Mouse (Mus musculus) liver, embryonic 14.5 days (tissue): ENCODE results near the gene Strada. TPM values are rescaled to one million over a fixed set of nuclear protein-coding genes. Genes with fewer than 3 reads are reported as not detected.

ENCODE experiments used
- ATAC-seq: fragments of 200-750 bp; cut with Nextera tagmentation; 2 replicates; pipeline ENCODE4 v1.8.0; 2017; ENCODE audit warnings: moderate number of reproducible peaks, mild to moderate bottlenecking, moderate library complexity; ENCODE audit not compliant: insufficient read depth
- DNase-seq, 3 experiments: peaks; one replicate each; pipeline ENCODE4 v3.0.0-alpha.2; 2012 to 2013; ENCODE audit warnings: low read depth in 3 of 3, low spot score in 3 of 3
- H3K27ac ChIP-seq: fragments of 300-500 bp; sonication (generic); 2 replicates; pipeline ENCODE4 v1.5.1; 2014; ENCODE audit warnings: moderate library complexity, mild to moderate bottlenecking, control low read depth, inconsistent platforms
- H3K27me3 ChIP-seq: fragments of 300-500 bp; sonication (generic); 2 replicates; pipeline ENCODE4 v1.6.1; 2014; ENCODE audit warnings: mild to moderate bottlenecking, low read length, moderate library complexity; ENCODE audit not compliant: control insufficient read depth, insufficient read depth
- H3K36me3 ChIP-seq: fragments of 300-500 bp; sonication (generic); replicated peaks from 2 replicates; pipeline ENCODE4 v1.6.1; 2014; ENCODE audit warnings: low read depth; ENCODE audit not compliant: control insufficient read depth, insufficient read depth
- H3K4me1 ChIP-seq, 2 experiments: fragments of 200-500 bp in 1 of 2; fragments of 300-500 bp in 1 of 2; sonication (generic) in 1 of 2; replicated peaks; 2 replicates each; pipeline ENCODE4 v1.6.1; 2012 to 2014; ENCODE audit warnings: antibody characterized with exemption in 1 of 2, inconsistent platforms in 1 of 2, low read length in 1 of 2; ENCODE audit not compliant: control insufficient read depth in 2 of 2, insufficient read depth in 2 of 2
- H3K4me2 ChIP-seq: fragments of 300-500 bp; sonication (generic); 2 replicates; pipeline ENCODE4 v1.6.1; 2014; ENCODE audit warnings: low read depth, mild to moderate bottlenecking, control low read depth, moderate library complexity
- H3K4me3 ChIP-seq, 2 experiments: fragments of 200-500 bp in 1 of 2; fragments of 300-500 bp in 1 of 2; sonication (generic) in 1 of 2; 2 replicates each; pipeline ENCODE4 v1.5.1; 2012 to 2014; ENCODE audit warnings: low read depth in 2 of 2, low read length in 2 of 2, mild to moderate bottlenecking in 2 of 2, control low read depth in 1 of 2, inconsistent platforms in 1 of 2, moderate library complexity in 1 of 2; ENCODE audit not compliant: insufficient read depth in 1 of 2
- H3K9ac ChIP-seq: fragments of 300-500 bp; sonication (generic); replicated peaks from 2 replicates; pipeline ENCODE4 v1.6.1; 2014; ENCODE audit warnings: mild to moderate bottlenecking, control low read depth, moderate library complexity
- H3K9me3 ChIP-seq: fragments of 300-500 bp; sonication (generic); 2 replicates; pipeline ENCODE4 v1.6.1; 2016; ENCODE audit warnings: low read length, mixed read lengths; ENCODE audit not compliant: control insufficient read depth
- CTCF ChIP-seq: IDR thresholded peaks from 2 replicates; pipeline ENCODE4 v1.5.1; 2016; ENCODE audit warnings: antibody characterized with exemption, low read depth, control low read depth
- EP300 ChIP-seq: IDR thresholded peaks from 2 replicates; pipeline ENCODE4 v1.6.1; 2016; ENCODE audit warnings: antibody characterized with exemption, low read depth
- WGBS: fragments of 180-500 bp; shearing (Covaris S2); extraction: QIAGEN DNeasy Blood & Tissue Kit; methylation state at CpG from one replicate; pipeline ENCODE4 v1.1.7; 2014; ENCODE audit not compliant: insufficient replicate concordance; 5-methylcytosine and 5-hydroxymethylcytosine counted together
- polyA plus RNA-seq, 2 experiments: library from polyadenylated mRNA; depleted of rRNA in 1 of 2; stranded (reverse) in 1 of 2; unstranded in 1 of 2; fragments of >200 nt; fragmentation: Nextera tagmentation in 1 of 2; extraction: Ambion mirVana in 1 of 2; gene quantifications; 2 replicates each; pipeline versions ENCODE4 v1.2.1 to v1.2.3; 2012 to 2014

Gene Strada
- polyA plus RNA-seq, 2 experiments = 6.9 to 9.1 TPM

GRCm38 (mm10) chr11:106160841-106161721 lies 40.9 kb downstream of the Strada start, which contains the start of the genes Gm10840 and Limd2:
Gene Gm10840 (plus strand): TSS chr11:106160850.
Gene Limd2 (minus strand): TSS chr11:106160860.
- peaks cover 0 to 5% of the 10 kb centered on the region in 2 experiments; a peak in 1 of 4 replicates for H3K4me1 ChIP-seq
- no peaks in the 10 kb centered on the region for H3K9me3 ChIP-seq
- H3K9ac ChIP-seq = peak within 1 kb of the TSS; percentile 62
- H3K4me2 ChIP-seq = peak within 1 kb of the TSS; percentile 92
- H3K36me3 ChIP-seq = no peaks in the 10 kb centered on the region
- H3K4me3 ChIP-seq = peak within 1 kb of the TSS; percentile 52 to 57
- ATAC-seq (peak; percentile 5; the same call in 1 of the 2 replicates), DNase-seq (no peak)
- peak within 1 kb of the TSS; percentile 41 for H3K27ac ChIP-seq
- TF ChIP-seq EP300 (no peak), CTCF (peak; percentile 3; the same call in 1 of the 2 replicates)
- WGBS = 35% methylated on average over 22 of the region's 22 CpGs
- H3K27me3 ChIP-seq = no peaks in the 10 kb centered on the region; the same call in 1 of the 2 replicates

- no peaks in the 10 kb centered on the region; the same call in 1 of the 2 replicates for H3K27me3 ChIP-seq
- no peak for DNase-seq
- H3K4me3 ChIP-seq = peak overlapping the region; percentile 52 to 57
- WGBS = 1% methylated on average over 88 of the region's 106 CpGs
- ATAC-seq = peak; percentile 56
- peak overlapping the region; percentile 62 for H3K9ac ChIP-seq
- TF ChIP-seq EP300 (no peak), CTCF (no peak)
- peak overlapping the region; percentile 92 for H3K4me2 ChIP-seq
- peaks cover 0 to 5% of the 10 kb centered on the region in 2 experiments; a peak in 1 of 4 replicates for H3K4me1 ChIP-seq
- H3K9me3 ChIP-seq = no peaks in the 10 kb centered on the region
- no peaks in the 10 kb centered on the region for H3K36me3 ChIP-seq
- H3K27ac ChIP-seq = peak overlapping the region; percentile 41
Measured at GRCm38 (mm10) chr11:106159921-106160840, 41.8 kb downstream of the Strada start.

- ATAC-seq = peak; percentile 17
- H3K4me1 ChIP-seq = peaks cover 0 to 5% of the 10 kb centered on the region in 2 experiments; a peak in 1 of 4 replicates
- no peak for DNase-seq
- no peaks in the 10 kb centered on the region for H3K36me3 ChIP-seq
- peak overlapping the region; percentile 41 for H3K9ac ChIP-seq
- no peak overlapping the region for H3K27ac ChIP-seq
- peak overlapping the region; percentile 92 for H3K4me2 ChIP-seq
- no peaks in the 10 kb centered on the region for H3K9me3 ChIP-seq
- H3K4me3 ChIP-seq = peak overlapping the region; percentile 52 to 57
- TF ChIP-seq CTCF (no peak), EP300 (no peak)
- 1% methylated on average over 23 of the region's 25 CpGs for WGBS
- no peaks in the 10 kb centered on the region; the same call in 1 of the 2 replicates for H3K27me3 ChIP-seq
Measured at GRCm38 (mm10) chr11:106159216-106159920, 42.6 kb downstream of the Strada start.

GRCm38 (mm10) chr11:106158930-106159215 lies 43.1 kb downstream of the Strada start:
- Histone ChIP-seq H3K27me3 (no peaks in the 10 kb centered on the region; the same call in 1 of the 2 replicates), H3K4me3 (peak overlapping the region; percentile 52 to 57), H3K27ac (no peak overlapping the region), H3K36me3 (no peaks in the 10 kb centered on the region), H3K9ac (0 out of 2 replicates have a peak overlapping the region, but pooled peaks have one; percentile 41), H3K4me2 (peak overlapping the region; percentile 92), H3K9me3 (no peaks in the 10 kb centered on the region), H3K4me1 (peaks cover 0 to 5% of the 10 kb centered on the region in 2 experiments; a peak in 1 of 4 replicates)
- peak; percentile 0; the same call in 1 of the 2 replicates for ATAC-seq
- DNase-seq = no peak
- TF ChIP-seq EP300 (no peak), CTCF (no peak)
- 19% methylated on average over 9 of the region's 9 CpGs for WGBS
